Mouse (Mus musculus) liver, postnatal 0 days (tissue): ENCODE results near the gene Akap8.
A peak's percentile ranks its signal among the peaks of the same experiment; 100 is the strongest.

Experiments
- CTCF ChIP-seq: sonication (generic); IDR thresholded peaks from 2 replicates; pipeline ENCODE4 v1.5.1; 2016; ENCODE audit warnings: antibody characterized with exemption, low read depth
- EP300 ChIP-seq: IDR thresholded peaks from 2 replicates; pipeline ENCODE4 v1.6.1; 2016; ENCODE audit warnings: antibody characterized with exemption, low read depth, mild to moderate bottlenecking

DNA sequence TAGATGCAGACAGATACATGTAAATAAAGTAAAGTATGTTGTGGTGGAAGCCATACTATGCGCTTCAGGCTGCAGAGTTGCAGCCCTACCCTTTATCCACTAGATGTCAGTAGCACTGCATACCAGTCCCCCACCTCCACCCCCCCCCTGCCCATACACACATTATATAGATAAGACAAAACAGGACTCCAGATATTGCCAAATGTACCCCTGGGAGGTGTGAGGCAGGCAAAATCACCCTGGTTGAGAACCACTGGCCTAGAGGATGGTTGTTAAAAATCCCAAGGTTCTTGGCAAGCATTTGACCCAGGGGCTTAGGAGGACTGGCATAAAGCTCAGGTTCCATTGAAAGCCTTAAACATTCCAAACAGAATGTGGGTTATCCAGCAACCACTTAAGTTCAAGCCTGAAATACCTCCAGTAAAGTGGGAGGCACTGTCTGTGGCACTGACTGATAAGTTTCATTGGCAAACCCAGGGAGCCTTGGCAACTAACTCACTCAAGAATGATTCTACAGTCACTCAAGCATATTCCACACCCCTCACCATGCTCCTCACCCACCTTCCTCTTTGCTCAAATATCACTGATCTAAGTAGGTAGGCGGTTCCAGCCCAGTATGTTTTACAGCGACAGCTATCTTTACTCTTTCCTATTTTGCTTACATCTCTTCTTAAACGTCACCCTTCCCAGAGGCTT lies 28.1 kb upstream of the Akap8 start:
- peak; percentile 97 for TF ChIP-seq CTCF
- no peak for TF ChIP-seq EP300
